Mouse (Mus musculus) right cerebral cortex, postnatal 25 days (tissue): ENCODE data around the gene Arid1a.

Experiments
- DNase-seq: peaks from one replicate; pipeline ENCODE4 v3.0.0; 2022

Arid1a gene

GRCm38 (mm10) chr4:133756514-133757268, at the start of gene Arid1a:
Gene Arid1a, minus strand, starts transcription at chr4:133756769.
- DNase-seq = peak; percentile 96

DNA sequence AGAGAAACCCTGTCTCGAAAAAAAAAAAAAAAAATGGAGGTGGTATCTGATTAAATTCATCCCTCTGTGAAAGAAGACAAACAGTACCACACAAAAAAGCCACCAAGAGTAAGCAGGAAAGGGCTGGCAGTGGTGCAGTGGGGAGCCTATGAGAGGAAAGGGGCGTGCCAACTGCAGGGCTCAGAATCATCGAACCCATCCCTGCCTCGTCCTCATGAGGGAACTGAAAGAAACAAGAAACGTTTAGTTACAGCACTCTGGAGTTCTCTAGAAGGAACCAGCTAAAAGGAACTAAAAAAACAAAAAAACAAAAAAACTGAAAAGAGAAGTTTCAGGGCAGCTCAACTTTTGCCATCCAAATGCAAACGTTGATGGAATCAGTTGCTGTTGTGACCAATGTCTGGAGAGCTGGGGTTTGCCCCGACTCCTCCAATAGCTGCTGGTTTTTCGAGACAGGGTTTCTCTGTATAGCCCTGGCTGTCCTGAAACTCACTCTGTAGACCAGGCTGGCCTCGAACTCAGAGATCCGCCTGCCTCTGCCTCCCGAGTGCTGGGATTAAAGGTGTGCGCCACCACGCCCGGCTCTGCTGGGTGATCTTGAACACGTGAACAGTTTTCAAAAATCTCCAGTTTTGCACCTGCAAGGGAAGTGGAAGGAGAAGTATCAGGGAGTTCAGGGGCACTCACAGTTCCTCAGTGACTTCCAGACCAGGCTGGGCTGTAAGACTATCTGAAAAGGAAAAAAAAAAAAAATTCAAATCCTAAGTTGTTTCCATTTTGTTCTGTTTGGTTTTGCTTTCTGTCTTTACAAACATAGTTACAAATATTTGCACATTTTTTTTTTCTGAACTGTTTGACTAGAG, 48.1 kb upstream of the Arid1a start:
- DNase-seq = no peak

DNA sequence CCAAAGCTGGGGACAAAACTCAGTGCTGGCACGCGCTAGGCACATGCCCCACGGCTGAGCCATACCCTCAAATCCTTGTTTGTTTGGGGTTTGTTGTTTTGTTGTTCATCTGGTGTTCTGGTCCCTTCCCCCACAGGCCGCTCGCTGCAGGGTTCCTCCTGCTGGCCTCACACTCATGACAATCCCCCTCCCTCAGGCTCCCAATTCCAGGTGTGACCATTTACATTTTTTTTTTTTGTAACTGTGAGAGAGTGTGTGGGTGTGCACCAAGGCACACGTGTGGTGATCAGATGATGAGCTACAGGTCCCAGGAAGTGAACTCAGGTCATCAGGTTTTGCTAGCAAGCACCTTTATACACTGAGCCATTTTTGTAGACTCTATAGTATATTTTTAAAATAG, 44.0 kb upstream of the Arid1a start:
- DNase-seq = no peak

DNA sequence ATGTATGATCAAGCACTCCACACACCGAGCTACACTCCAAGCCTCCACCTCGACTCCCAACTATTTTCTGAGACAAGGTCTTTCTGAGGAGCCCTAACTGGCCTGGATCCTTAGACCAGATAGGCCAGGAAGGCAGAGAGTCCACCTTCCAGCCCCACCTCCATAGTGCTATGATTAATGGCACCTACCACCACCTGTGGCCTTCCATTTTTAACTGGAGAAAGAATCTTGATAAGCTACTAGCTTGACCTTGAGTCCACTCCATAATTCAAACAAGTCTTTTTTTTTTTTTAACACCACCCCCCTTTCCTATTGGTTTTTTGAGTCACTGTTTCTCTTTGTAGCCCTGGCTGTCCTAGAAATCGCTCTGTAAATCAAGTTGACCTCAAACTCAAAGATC, 36.7 kb upstream of the Arid1a start:
- no peak for DNase-seq

DNA sequence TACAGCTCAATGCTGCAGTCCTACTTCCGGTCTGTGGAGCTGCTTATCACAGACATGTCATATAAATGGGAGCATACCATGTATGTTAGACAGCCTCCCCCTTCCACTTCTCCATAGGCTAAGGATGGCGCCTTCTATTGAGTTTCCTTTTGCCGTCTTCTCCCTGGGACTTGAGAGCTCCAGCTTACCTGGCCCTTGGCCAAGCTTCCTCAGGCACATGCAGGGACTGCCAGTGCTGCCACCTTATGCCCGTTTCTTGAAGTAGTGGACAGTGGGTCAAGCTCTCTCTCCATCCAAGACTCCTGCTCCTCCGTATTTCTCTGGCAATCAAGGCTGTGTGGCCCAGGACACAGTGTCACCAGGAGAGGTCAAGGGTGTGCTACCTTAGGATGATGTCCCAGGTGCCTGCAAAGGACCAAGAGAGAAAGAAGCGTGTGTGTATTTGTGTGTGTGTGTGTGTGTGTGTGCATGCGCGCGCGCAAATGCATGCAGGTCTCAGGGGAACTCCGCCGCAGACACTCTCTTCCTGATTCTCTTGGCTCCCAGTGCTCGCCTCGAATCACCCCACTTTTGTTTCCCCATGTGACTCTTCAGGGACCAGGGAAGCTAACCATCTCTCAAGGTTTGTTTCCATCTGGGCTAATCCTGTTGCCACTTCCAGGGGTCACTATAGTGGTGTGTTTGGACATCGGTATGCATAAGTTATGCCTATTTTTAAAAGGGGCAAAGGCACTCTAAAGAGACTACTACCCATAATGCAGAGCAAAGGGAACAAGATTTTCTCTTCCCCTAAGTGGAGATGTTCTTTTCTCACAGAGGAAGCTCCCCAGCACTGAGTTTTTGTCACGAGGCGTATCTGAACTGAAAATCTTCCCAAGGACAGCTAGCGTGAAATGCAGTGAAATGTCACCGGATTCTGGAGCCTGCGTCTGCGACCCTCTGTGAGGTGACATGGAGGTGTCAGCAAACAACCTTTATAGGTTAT, 18.3 kb upstream of the Arid1a start:
- peak; percentile 38 for DNase-seq

GRCm38 (mm10) chr4:133769157-133769556, 12.6 kb upstream of the Arid1a start:
- DNase-seq = no peak

DNA sequence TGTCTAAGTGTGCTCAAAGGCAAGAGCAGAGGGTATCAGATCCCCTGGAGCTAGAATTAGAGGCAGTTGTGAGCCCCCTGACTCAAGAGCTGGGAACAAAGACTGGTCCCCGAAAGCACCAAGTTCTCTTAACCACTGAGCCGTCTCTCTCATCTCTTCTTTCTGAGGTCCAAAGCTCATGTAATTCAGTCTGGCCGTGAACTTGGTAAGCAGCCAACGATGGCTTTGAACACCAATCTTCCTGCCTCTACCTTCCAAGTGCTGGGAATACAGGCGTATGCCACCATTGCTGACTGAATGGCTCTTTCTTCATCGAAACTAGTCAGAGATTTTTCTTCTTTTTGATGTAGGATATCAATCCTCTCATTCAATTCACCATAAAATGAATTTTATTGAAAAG, 6.5 kb upstream of the Arid1a start:
- DNase-seq = no peak

GRCm38 (mm10) chr4:133759659-133760058, 3.1 kb upstream of the Arid1a start:
- no peak for DNase-seq

- DNase-seq = peak; percentile 88
Observed at GRCm38 (mm10) chr4:133757269-133757835, 783 bp upstream of the Arid1a start.

GRCm38 (mm10) chr4:133755861-133756371, 653 bp downstream of the Arid1a start:
- no peak for DNase-seq

- no peak for DNase-seq
Observed at GRCm38 (mm10) chr4:133754871-133755765, 1.5 kb downstream of the Arid1a start.

DNA sequence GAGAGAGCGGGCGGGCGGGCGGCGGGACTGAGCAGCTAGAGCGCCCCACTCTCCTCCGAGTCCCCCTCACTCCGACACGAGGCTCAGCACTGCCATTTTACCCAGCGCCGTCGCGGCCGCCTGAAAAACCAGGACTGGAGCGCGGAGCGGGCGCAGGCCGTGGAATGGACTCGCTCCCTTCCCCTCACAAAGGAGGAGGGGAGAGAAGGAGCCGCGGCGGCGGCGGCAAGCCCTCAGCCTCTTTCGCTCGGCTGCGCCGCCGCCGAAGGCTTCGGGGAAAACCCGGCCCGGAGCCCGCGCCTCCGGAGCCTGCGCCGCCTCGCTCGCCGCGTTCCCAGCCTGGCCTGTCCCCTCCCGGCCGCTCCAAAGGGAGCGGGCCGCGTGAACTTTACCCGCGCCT, 2.3 kb downstream of the Arid1a start:
- peak; percentile 99 for DNase-seq

GRCm38 (mm10) chr4:133753375-133754190, 3.0 kb downstream of the Arid1a start:
- peak; percentile 70 for DNase-seq

- DNase-seq = peak; percentile 55
Observed at GRCm38 (mm10) chr4:133752449-133753374, 3.9 kb downstream of the Arid1a start.

DNA sequence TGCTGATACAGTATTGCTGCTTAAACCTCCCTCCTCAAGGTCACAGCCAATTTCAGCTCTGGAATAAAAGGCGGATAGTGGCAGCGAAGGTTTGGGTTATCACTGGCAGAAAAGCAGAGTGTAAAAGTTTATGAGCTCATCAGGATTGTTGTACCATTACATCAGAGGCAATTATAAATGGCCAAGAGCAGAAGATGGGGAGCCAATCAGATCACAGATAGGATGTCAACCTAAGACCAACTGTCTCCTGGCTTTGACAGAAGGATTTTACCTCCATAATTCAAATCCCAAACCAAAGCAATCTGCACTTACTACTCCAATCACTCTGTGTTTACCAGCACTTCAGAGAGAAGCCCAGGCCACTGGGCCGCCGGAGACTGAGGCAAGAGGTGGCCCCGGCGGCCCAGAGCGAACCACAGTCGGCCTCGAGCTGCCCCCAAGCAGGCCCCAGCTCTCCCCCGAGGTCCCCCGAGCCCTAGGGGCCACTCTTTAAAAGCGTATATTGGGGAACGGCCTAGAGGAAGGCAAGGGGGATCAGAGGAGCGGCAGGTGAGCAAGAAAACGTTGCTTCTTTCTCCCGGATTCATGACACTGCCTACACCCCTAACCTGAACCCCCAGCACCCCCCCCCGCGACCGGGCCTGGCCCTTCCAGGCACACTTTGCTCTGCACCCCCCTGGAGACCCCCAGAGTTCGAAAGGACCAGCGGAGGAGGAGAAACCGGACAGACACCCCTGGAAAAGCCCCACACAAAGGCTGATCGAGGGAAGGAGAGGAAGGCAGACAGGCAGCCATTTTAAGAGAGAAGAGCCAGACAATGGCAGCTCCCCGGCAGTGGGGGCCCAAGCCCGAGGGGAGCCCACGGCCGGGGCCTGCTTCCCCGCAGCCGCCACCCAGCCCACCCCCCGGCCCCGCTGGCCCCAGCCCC, 4.8 kb downstream of the Arid1a start:
- peak; percentile 22 for DNase-seq

DNA sequence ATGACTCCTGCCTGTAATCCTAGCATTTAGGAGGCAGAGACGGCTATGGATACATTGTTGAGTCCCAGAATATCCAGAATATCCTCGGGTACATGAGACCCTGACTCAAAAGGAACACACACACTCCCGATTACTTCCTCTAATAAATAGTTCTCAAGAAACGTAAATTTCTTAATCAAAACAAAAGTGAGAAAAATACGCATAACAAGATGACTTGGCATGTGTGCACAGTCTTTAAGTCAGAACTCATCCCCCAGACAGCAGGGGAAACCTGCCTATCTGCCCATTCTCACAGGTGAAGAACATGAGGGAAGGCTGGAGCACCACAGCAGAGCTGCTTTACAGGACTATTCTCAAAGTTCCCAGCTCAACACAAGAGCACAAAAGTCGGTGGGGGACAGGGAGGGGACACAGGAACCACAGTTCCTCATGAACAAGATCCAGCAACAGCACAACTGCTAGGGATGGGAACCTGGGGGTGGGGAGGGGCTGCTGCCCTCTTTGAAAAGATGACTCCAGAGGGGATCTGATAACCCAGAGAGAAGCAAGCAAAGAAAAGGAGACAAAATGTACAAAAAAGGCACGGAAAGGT, 6.3 kb downstream of the Arid1a start:
- DNase-seq = no peak

- no peak for DNase-seq
Observed at GRCm38 (mm10) chr4:133735282-133735681, 21.3 kb downstream of the Arid1a start.

DNA sequence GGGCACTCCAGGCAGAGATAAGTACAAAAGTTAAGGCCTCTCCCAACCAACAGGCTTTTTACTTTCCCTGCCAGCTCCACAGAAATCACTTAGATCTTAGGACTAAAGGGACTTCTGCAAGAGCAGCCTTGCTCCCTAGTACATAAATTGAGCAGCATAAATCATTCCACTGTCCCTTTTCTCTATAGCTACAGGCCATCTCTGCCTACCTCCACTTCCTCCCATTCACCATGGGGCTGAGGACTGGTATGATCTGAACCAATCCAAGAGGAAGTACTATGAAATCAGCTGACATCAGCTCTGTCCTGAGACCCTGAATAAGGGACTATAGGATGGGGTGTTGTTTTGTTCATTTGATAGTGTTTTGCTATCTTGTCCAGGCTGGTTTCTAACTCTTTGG, 26.4 kb downstream of the Arid1a start:
- no peak for DNase-seq
